Mouse (Mus musculus): ENCODE results near the gene Topbp1. TPM values are rescaled to one million over a fixed set of nuclear protein-coding genes. Genes with fewer than 3 reads are reported as not detected.
A peak's percentile ranks its signal among the peaks of the same experiment; 100 is the strongest.
"Not testable (repeated sequence)": the region's sequence is repeated elsewhere in the genome, so short reads cannot be mapped to it uniquely, and the experiment has no call there.

Gene Topbp1
- polyA plus RNA-seq, 1 experiment from 2014 or later, result 64.7 TPM

DNA sequence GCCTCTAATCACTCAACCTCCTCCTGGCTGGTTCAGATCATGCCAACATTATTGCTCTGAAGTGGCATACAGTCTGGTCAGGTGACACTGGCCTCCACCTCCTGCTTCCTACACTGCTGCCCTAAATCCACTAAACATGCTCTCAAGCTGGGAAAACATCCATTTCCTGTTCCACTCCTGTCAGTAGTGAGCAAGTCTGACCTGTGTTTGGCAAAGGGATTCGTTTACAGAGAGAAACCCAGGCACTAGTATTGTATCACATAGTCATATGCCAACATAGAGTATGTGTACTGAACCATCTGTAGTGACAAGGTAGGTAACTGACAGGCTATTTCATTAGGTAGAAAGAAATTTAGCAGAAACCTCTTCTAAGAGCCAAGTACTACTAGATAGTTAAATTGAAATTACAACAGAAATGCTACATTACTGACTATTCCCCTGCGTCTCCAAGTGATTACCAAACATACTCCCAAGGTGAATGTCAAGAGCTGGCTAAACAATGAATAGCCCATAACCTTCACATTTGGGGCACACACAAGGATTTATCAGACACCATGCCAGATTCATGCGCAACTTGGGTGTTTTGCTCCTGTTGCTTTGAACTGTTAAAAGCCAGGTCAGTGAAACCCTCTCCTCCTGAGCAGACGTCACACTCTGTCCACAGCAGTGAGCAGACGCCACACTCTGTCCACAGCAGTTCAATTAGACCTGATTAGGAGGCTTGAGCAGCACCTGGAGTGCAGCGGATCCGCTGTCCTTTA, 48.7 kb downstream of the Topbp1 start:
- Histone ChIP-seq H3K4me1 (replicated peaks) (peaks cover 13% of the 10 kb centered on the region), H3K36me3 (peaks cover 68% of the 10 kb centered on the region)
- H3K27me3 ChIP-seq (replicated peaks); H3K9me3 ChIP-seq (replicated peaks); H3K9ac ChIP-seq; H3K27ac ChIP-seq (ENCODE audit: poor library complexity, severe bottlenecking); H3K4me3 ChIP-seq; ATAC-seq (ENCODE audit: insufficient number of reproducible peaks, low FRiP score); H3K4me2 ChIP-seq: not testable (repeated sequence)
- 83% methylated on average over 7 of the region's 7 CpGs for WGBS

DNA sequence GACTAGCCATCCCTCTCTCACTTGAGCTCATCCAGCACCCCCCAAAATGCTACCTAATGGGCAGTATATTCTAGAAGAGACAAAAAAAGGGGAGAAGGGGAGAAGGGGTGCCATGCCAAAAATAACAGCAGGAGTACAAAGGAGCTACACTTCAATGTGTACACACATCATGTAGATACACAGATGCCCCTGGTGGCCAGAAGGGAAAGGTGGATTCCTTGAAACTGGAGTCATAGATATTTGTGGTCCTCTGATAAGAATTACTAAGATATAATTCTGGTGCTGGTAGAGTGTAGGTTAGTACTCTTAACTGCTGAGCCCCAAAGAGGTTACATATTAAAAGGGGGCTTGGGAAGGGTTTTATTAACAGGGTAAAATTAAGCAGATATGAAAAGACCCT, 52.9 kb downstream of the Topbp1 start:
- H3K4me2 ChIP-seq, result no peak overlapping the region
- H3K27ac ChIP-seq (ENCODE audit: poor library complexity, severe bottlenecking), result peak overlapping the region; percentile 23; the same call in 1 of the 2 replicates
- 0 out of 2 replicates have a peak, but pooled peaks have one; percentile 18 for ATAC-seq (ENCODE audit: insufficient number of reproducible peaks, low FRiP score)
- peaks cover 21% of the 10 kb centered on the region for H3K4me1 ChIP-seq (replicated peaks)
- no peak overlapping the region for H3K4me3 ChIP-seq
- H3K9me3 ChIP-seq (replicated peaks), result no peaks in the 10 kb centered on the region
- peaks cover 60% of the 10 kb centered on the region for H3K36me3 ChIP-seq
- no peaks in the 10 kb centered on the region for H3K27me3 ChIP-seq (replicated peaks)
- H3K9ac ChIP-seq, result no peak overlapping the region

DNA sequence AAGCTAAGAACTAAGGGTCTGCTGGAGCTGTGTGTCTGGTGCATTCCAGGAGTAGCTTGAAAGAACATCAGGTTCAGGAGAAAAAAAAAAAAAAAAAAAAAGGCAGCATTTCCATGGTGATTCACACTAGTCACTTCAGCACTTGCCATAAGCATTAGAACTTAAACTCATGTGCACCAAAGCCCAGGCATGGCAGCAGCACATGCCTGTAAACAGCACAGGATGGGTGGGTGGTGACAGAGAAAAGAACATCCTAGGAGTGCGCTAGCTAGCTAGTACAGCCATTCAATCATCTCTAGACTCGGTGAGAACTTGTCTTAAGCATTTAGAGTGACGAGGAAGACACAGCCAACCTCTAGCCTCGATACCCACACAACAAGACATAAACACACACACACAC, 53.5 kb downstream of the Topbp1 start:
- Histone ChIP-seq H3K9ac (no peak overlapping the region), H3K36me3 (peaks cover 64% of the 10 kb centered on the region), H3K4me1 (replicated peaks) (peaks cover 27% of the 10 kb centered on the region), H3K4me3 (no peak overlapping the region), H3K27me3 (replicated peaks) (no peaks in the 10 kb centered on the region), H3K4me2 (no peak overlapping the region), H3K9me3 (replicated peaks) (no peaks in the 10 kb centered on the region), H3K27ac (ENCODE audit: poor library complexity, severe bottlenecking) (no peak overlapping the region; the same call in 1 of the 2 replicates)
- WGBS, result 93% methylated on average over 4 of the region's 4 CpGs
- ATAC-seq (ENCODE audit: insufficient number of reproducible peaks, low FRiP score), result no peak

DNA sequence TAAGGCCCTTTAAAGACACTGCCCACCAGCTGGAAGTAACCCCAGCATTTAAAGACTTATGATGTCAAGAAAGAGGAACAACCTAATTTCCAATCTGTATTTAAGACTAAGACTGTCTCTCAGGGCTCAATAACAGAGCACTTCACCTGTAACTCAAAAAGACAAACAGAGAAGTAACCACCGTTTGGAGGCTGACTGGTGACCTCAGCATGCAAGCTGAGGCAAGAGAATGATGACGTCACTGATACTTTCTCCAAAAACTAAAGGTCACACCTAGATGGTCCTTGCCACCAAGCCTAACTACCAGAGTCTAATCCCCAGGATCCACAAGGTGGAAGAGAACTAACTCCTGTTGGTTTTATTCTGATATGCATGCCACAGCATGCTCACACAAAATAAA, 55.6 kb downstream of the Topbp1 start:
- 66% methylated on average over 2 of the region's 2 CpGs for WGBS
- H3K4me1 ChIP-seq (replicated peaks), result peaks cover 28% of the 10 kb centered on the region
- no peak overlapping the region for H3K4me3 ChIP-seq
- no peaks in the 10 kb centered on the region for H3K9me3 ChIP-seq (replicated peaks)
- no peak overlapping the region for H3K27ac ChIP-seq (ENCODE audit: poor library complexity, severe bottlenecking)
- H3K27me3 ChIP-seq (replicated peaks), result no peaks in the 10 kb centered on the region
- H3K4me2 ChIP-seq, result no peak overlapping the region
- ATAC-seq (ENCODE audit: insufficient number of reproducible peaks, low FRiP score), result no peak
- peaks cover 57% of the 10 kb centered on the region for H3K36me3 ChIP-seq
- no peak overlapping the region for H3K9ac ChIP-seq

DNA sequence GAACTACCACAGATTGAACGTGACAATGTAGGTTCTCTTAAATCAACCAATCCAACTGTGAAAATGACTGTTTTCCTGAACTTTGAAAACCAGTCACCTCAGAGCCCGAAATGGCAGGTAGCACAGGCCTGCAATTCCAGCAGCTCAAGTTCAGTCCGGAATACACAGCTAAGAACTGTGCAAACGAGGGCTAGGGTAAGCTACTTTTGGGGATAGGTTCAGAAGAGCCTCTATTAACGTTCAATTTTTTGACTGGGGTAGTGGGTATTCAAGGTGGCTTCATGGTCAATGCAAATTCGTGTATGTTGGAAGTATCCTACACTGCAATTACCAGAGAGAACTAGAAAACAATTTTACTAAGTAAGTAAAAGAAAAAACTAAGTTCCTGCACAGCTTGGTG, 58.1 kb downstream of the Topbp1 start:
- Histone ChIP-seq H3K36me3 (peaks cover 37% of the 10 kb centered on the region), H3K27me3 (replicated peaks) (no peaks in the 10 kb centered on the region), H3K4me2 (peak overlapping the region; percentile 79), H3K9ac (peak overlapping the region; percentile 99; the same call in 1 of the 2 replicates), H3K4me1 (replicated peaks) (peaks cover 31% of the 10 kb centered on the region), H3K9me3 (replicated peaks) (no peaks in the 10 kb centered on the region), H3K27ac (ENCODE audit: poor library complexity, severe bottlenecking) (no peak overlapping the region), H3K4me3 (peak overlapping the region; percentile 95)
- WGBS, result 63% methylated on average over 6 of the region's 6 CpGs
- ATAC-seq (ENCODE audit: insufficient number of reproducible peaks, low FRiP score), result no peak

DNA sequence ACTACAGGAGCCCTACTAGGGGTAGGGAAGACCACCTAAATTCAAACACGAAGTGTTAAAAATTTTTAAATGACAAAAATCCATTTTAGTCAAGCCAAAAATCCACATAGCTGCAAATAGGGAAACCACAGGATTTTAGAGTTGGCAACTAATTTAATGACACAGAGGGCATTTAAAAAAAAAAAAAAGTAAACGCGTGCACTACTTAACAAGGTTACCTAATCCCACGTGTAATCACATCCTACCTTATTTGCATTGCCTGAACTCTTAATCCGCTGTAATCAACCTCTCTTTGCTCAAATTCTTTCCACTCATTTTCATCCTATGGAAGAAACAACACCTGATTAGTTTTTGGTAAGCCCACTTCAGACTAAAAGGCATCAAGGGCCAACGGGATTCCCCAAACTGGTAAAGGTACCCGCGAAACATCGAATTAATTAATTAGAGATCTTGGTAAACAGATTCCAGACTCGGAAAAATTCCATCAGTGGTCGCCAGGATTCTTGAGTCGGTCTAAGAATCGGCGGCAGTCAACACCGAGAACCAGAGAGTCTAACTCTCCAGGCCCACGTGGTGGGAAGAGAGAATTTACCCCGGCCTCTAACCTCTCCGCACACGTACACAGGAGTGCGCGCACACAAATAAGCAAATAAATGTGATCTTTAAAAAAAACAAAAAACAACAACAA, 58.9 kb downstream of the Topbp1 start:
- no peaks in the 10 kb centered on the region for H3K9me3 ChIP-seq (replicated peaks)
- 1% methylated on average over 21 of the region's 21 CpGs for WGBS
- no peaks in the 10 kb centered on the region for H3K27me3 ChIP-seq (replicated peaks)
- H3K9ac ChIP-seq, result peak overlapping the region; percentile 99
- no peak for ATAC-seq (ENCODE audit: insufficient number of reproducible peaks, low FRiP score)
- peak overlapping the region; percentile 79 for H3K4me2 ChIP-seq
- H3K27ac ChIP-seq (ENCODE audit: poor library complexity, severe bottlenecking), result peak overlapping the region; percentile 99; the same call in 1 of the 2 replicates
- peaks cover 24% of the 10 kb centered on the region for H3K4me1 ChIP-seq (replicated peaks)
- peak overlapping the region; percentile 95 for H3K4me3 ChIP-seq
- peaks cover 29% of the 10 kb centered on the region for H3K36me3 ChIP-seq

DNA sequence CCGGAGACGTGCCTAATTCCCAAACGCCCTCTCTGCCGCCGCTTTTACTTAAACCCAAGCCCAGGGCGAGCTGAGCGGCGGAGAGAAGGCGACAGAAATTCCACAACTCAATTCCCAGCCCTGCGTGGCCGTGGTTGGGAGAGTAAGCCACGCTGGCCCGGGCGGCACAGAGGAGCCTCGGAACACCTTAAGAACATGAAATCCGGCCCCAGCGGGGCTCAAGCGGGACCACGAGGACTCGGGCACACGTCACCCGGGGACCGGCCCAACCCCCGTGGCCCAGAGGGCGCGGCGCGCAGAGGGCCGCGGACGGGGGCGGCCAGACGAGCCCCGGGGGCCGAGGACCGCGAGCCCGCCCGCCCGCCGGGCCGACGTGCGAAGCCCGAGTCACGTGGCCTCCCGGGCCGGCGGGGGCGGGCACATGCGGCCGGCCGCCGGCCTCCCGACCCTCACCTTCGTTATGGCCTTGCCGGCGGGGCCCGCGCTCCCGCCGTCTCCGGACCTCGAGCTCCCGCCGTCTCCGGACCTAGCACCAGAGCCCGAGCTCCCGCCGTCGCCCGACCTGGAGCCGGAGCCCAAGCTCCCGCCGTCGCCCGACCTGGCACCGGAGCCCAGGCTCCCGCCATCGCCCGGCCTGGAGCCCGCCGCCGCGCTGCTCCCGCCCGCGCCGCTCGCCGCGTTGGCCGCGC, 59.7 kb downstream of the Topbp1 start:
- H3K4me2 ChIP-seq, result peak overlapping the region; percentile 79
- H3K27me3 ChIP-seq (replicated peaks), result no peaks in the 10 kb centered on the region
- no peaks in the 10 kb centered on the region for H3K9me3 ChIP-seq (replicated peaks)
- WGBS, result under 1% methylated on average over 94 of the region's 94 CpGs
- H3K4me3 ChIP-seq, result peak overlapping the region; percentile 95
- ATAC-seq (ENCODE audit: insufficient number of reproducible peaks, low FRiP score), result peak; percentile 58
- H3K36me3 ChIP-seq, result peaks cover 21% of the 10 kb centered on the region
- H3K4me1 ChIP-seq (replicated peaks), result peaks cover 25% of the 10 kb centered on the region
- peak overlapping the region; percentile 99 for H3K9ac ChIP-seq
- peak overlapping the region; percentile 99 for H3K27ac ChIP-seq (ENCODE audit: poor library complexity, severe bottlenecking)

DNA sequence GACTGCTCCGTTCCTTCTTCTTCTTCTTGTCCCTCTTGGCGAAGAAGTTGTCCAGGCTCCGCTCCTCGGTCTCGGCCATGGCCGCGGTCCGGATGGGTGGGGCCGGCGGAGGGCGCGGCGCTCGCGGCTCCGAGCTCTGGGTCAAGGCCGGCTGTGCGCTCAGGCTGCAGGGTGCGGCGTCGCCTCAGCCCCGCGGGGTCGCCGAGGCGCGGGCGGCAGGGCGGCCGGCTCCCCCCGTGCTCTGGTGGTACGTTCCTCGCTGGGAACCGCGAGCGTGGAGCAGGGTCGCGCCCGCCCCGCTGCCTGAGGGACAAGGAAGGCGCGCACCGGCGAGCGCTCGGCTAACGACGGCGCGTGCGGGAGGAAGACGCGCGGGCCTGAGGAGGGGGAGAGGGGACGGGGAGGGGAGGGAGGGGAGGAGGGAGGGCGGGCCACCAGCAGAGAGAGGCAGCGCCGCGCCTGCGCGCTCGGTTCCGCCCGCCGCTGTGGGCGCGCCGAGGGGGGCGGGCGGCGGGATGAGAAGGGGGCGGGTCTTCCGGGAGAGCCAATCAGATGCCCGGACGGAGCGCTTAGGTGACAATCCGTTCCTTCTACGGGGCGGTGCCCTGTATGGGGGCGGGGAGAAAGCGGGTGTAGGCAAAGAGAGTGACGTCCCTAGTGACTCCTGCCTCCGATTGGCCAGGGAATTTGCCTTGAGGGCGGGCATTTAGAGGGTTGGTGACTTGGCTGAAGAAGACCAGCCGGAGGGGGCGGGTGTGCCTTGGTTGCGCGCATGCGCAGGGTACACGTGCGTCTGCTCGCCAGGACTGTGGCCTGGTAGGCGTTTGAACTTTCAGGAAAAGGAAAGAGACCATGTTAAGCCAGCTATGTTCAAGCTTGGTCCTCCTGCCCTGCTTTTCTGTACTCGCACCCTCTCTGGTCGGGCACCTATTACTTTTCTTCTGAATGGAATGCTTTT, 60.6 kb downstream of the Topbp1 start, which contains the start of gene Cdv3:
Cdv3 (minus strand) TSS at position 551 of the 958 bp plus-strand sequence.
- peak; percentile 98 for ATAC-seq (ENCODE audit: insufficient number of reproducible peaks, low FRiP score)
- Histone ChIP-seq H3K27ac (ENCODE audit: poor library complexity, severe bottlenecking) (peak within 1 kb of the TSS; percentile 99), H3K4me1 (replicated peaks) (peaks cover 31% of the 10 kb centered on the region), H3K4me3 (peak within 1 kb of the TSS; percentile 95), H3K9ac (peak within 1 kb of the TSS; percentile 99), H3K9me3 (replicated peaks) (no peaks in the 10 kb centered on the region), H3K27me3 (replicated peaks) (no peaks in the 10 kb centered on the region), H3K4me2 (peak within 1 kb of the TSS; percentile 79), H3K36me3 (peaks cover 14% of the 10 kb centered on the region)
- whole genome bisulfite sequencing, result 2% methylated on average over 72 of the region's 95 CpGs

DNA sequence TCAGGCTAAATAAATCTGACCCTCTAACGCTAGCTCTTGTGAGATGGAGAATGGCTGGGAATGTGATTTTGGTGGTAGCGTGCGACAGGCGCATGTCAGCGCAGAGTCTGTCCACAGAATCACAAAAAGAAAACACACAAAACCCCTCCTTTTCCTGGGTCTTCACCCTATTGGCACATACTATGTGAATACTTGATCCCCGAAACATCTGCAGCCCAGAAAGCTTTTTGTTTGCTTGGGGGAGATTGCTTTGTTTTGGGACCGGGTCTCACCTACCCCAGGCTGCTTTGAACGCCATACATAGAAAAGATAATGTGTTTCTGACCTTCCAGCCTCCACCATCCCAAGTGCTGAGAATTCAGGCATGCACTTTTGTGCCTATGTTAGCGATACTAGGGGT, 61.3 kb downstream of the Topbp1 start:
- H3K4me3 ChIP-seq, result peak overlapping the region; percentile 95
- H3K9me3 ChIP-seq (replicated peaks), result no peaks in the 10 kb centered on the region
- peaks cover 31% of the 10 kb centered on the region for H3K4me1 ChIP-seq (replicated peaks)
- WGBS, result 56% methylated on average over 9 of the region's 9 CpGs
- no peaks in the 10 kb centered on the region for H3K27me3 ChIP-seq (replicated peaks)
- H3K9ac ChIP-seq, result peak overlapping the region; percentile 55; the same call in 1 of the 2 replicates
- no peak for ATAC-seq (ENCODE audit: insufficient number of reproducible peaks, low FRiP score)
- H3K27ac ChIP-seq (ENCODE audit: poor library complexity, severe bottlenecking), result peak overlapping the region; percentile 80
- peaks cover 11% of the 10 kb centered on the region for H3K36me3 ChIP-seq
- H3K4me2 ChIP-seq, result peak overlapping the region; percentile 66

DNA sequence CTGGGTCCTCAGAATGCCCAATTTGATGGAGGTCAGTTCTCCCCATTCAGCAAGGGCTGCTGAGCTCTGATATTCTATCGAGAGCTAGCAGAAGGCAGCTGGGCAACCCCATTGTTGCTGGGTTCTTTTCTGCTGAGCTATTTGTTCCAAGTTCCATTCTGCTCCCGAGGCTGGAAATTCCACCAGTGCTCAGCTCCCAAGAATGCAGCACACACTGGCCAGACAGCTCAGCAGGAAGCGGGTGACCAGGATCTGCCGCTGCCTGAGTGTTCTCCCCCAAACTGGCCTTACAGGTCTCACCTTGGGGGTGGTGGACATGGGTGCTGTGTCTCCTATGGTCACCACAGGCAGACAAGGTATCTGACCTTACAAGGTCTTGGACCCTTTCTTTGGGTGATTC, 64.9 kb downstream of the Topbp1 start:
- H3K36me3 ChIP-seq, result no peaks in the 10 kb centered on the region
- ATAC-seq (ENCODE audit: insufficient number of reproducible peaks, low FRiP score), result no peak
- no peaks in the 10 kb centered on the region for H3K9me3 ChIP-seq (replicated peaks)
- H3K4me3 ChIP-seq, result no peak overlapping the region
- WGBS, result 45% methylated on average over 4 of the region's 4 CpGs
- H3K27ac ChIP-seq (ENCODE audit: poor library complexity, severe bottlenecking), result peak overlapping the region; percentile 58
- H3K4me2 ChIP-seq, result no peak overlapping the region
- peaks cover 25% of the 10 kb centered on the region for H3K4me1 ChIP-seq (replicated peaks)
- H3K9ac ChIP-seq, result no peak overlapping the region
- H3K27me3 ChIP-seq (replicated peaks), result no peaks in the 10 kb centered on the region

Data from heart, embryonic 12.5 days (tissue).